Comparison of ENCODE assay signal across 9 mouse cellular contexts in the genomic region with DNA sequence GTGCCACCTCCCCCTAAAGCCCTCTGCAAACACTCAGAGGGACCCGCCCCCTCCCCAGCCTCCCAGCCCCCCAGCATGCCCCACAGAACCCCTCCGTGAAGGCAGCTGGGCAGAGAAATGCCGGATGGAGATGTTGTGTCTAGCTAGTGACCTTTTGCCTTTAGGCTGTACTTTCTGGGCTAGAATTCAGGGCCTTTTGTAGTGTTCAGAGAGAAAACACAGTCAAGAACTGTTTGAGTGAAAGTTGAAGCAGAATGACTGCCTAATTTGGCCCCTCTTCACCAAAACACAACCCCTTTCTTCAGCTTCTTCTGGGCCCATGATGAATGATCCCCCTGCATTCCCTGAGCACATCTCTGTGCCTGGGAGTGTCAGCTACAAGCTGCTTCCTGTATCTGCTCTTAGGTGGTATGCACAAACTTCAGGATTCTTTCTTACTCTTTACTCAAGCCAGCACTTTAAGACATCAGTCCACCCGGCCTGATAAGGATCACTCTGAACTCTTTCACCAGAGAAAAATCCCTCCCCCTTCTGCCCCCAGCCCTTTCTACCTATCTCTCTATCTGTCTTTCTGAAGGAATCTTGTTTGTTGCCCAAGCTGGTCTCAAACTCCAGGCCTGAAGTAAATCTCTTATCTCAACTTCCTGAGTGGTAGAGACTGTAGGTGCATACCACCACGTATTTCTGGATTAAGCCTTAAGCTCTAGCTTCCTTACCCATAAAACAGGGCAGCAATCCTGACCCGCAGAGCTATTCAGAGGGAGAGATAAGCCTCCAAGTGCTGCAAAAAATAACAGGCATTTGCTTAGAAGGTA. TPM values are rescaled to one million over a fixed set of nuclear protein-coding genes. Genes with fewer than 3 reads are reported as not detected.
DNase-seq lines count a peak whose midpoint lies in the region; ATAC-seq and TF ChIP-seq lines count a peak whose summit lies in the region.
"Had no signal": no experiment of that assay in that cellular context is flagged by ENCODE, and none has a peak within 500 bp of the region (broad histone marks: within the 10 kb centered on the region; RNA-seq: fewer than 3 reads in every experiment).

No protein-coding gene starts in this region.

- no peaks in the 10 kb centered on the region for H3K36me3 ChIP-seq in heart, embryonic 12.5 days
- no peaks in the 10 kb centered on the region; the same call in 1 of the 2 replicates for H3K36me3 ChIP-seq in ES-Bruce4 (ENCODE audit: control insufficient read depth, insufficient read depth, low read length, poor library complexity, severe bottlenecking)
- H3K36me3 ChIP-seq in embryonic facial prominence, embryonic 15.5 days, result no peaks in the 10 kb centered on the region
- H3K36me3 ChIP-seq in liver, embryonic 13.5 days, result no peaks in the 10 kb centered on the region

- no peaks in the 10 kb centered on the region for H3K9me3 ChIP-seq in heart, embryonic 12.5 days (replicated peaks)
- peaks cover 12% of the 10 kb centered on the region for H3K9me3 ChIP-seq in ES-Bruce4 (replicated peaks; ENCODE audit: control insufficient read depth, insufficient read depth, low read length, poor library complexity, severe bottlenecking)
- H3K9me3 ChIP-seq in embryonic facial prominence, embryonic 15.5 days (replicated peaks), result no peaks in the 10 kb centered on the region
- no peaks in the 10 kb centered on the region for H3K9me3 ChIP-seq in liver, embryonic 13.5 days (replicated peaks)

- peak overlapping the region; percentile 97 for H3K27ac ChIP-seq in heart, embryonic 12.5 days (ENCODE audit: poor library complexity, severe bottlenecking)
- H3K27ac ChIP-seq in ES-Bruce4 (ENCODE audit: insufficient read depth, low read length), result peak overlapping the region; percentile 98
- H3K27ac ChIP-seq in embryonic facial prominence, embryonic 15.5 days (replicated peaks), result peak overlapping the region; percentile 82
- peak overlapping the region; percentile 70 for H3K27ac ChIP-seq in liver, embryonic 13.5 days

- H3K9ac ChIP-seq in heart, embryonic 12.5 days, result peak overlapping the region; percentile 67
- peak overlapping the region; percentile 71 for H3K9ac ChIP-seq in ES-Bruce4 (ENCODE audit: low read depth, poor library complexity, severe bottlenecking)
- H3K9ac ChIP-seq in embryonic facial prominence, embryonic 15.5 days, result 0 out of 2 replicates have a peak overlapping the region, but pooled peaks have one; percentile 2
- H3K9ac ChIP-seq in liver, embryonic 13.5 days, result 0 out of 2 replicates have a peak overlapping the region, but pooled peaks have one; percentile 26

- TF ChIP-seq POLR2A in ES-Bruce4 (IDR thresholded peaks at IDR 0.05; ENCODE audit: insufficient read depth, low read length), result no peak

- no peak for TF ChIP-seq CTCF in ES-Bruce4 (IDR thresholded peaks at IDR 0.05; ENCODE audit: low read depth, low read length)

- H3K4me3 ChIP-seq in heart, embryonic 12.5 days, result no peak overlapping the region
- H3K4me3 ChIP-seq in ES-Bruce4 (ENCODE audit: low read depth, low read length), result no peak overlapping the region
- no peak overlapping the region for H3K4me3 ChIP-seq in embryonic facial prominence, embryonic 15.5 days (replicated peaks)
- H3K4me3 ChIP-seq in liver, embryonic 13.5 days (replicated peaks), result no peak overlapping the region

- 2% methylated on average over 6 of the region's 6 CpGs for WGBS in heart, embryonic 12.5 days
- WGBS in embryonic facial prominence, embryonic 15.5 days, result 15% methylated on average over 6 of the region's 6 CpGs
- 16% methylated on average over 6 of the region's 6 CpGs for WGBS in liver, embryonic 13.5 days (ENCODE audit: insufficient replicate concordance)

- H3K4me2 ChIP-seq in heart, embryonic 12.5 days, result 0 out of 2 replicates have a peak overlapping the region, but pooled peaks have one; percentile 10
- no peak overlapping the region for H3K4me2 ChIP-seq in embryonic facial prominence, embryonic 15.5 days (replicated peaks)
- no peak overlapping the region for H3K4me2 ChIP-seq in liver, embryonic 13.5 days

- no peaks in the 10 kb centered on the region for H3K27me3 ChIP-seq in heart, embryonic 12.5 days (replicated peaks)
- H3K27me3 ChIP-seq in ES-Bruce4 (ENCODE audit: control insufficient read depth, insufficient read depth, low read length, poor library complexity, severe bottlenecking), result no peaks in the 10 kb centered on the region
- H3K27me3 ChIP-seq in embryonic facial prominence, embryonic 15.5 days, result no peaks in the 10 kb centered on the region
- H3K27me3 ChIP-seq in liver, embryonic 13.5 days, result peaks cover 37% of the 10 kb centered on the region

- 0 out of 2 replicates have a peak, but pooled peaks have one; percentile 20 for ATAC-seq in heart, embryonic 12.5 days (ENCODE audit: insufficient number of reproducible peaks, low FRiP score)
- no peak for ATAC-seq in embryonic facial prominence, embryonic 15.5 days (ENCODE audit: insufficient number of reproducible peaks, low FRiP score, low TSS enrichment, low read depth)
- no peak for ATAC-seq in liver, embryonic 13.5 days (ENCODE audit: low read depth)
- no peak for ATAC-seq in inflammation-experienced regulatory T-cells, adult 6 months
- ATAC-seq in megakaryocyte, adult 5-6 weeks (ENCODE audit: poor library complexity, severe bottlenecking), result no peak

- TF ChIP-seq EP300 in ES-Bruce4 (IDR thresholded peaks at IDR 0.05; ENCODE audit: insufficient read depth, low read depth, low read length), result no peak

- intact Hi-C loops in heart, postnatal 36 days (cut with DNase I), result no loop called here

- H3K4me1 ChIP-seq in heart, embryonic 12.5 days (replicated peaks), result peaks cover 76% of the 10 kb centered on the region
- H3K4me1 ChIP-seq in ES-Bruce4 (ENCODE audit: control insufficient read depth, insufficient read depth, low read length), result peaks cover 8% of the 10 kb centered on the region
- peaks cover 51% of the 10 kb centered on the region for H3K4me1 ChIP-seq in embryonic facial prominence, embryonic 15.5 days
- H3K4me1 ChIP-seq in liver, embryonic 13.5 days (replicated peaks), result peaks cover 80% of the 10 kb centered on the region

- no peak for DNase-seq in heart, postnatal 36 days
- DNase-seq in liver, embryonic 13.5 days, result no peak
- no peak for DNase-seq in urinary bladder, postnatal 4 days (ENCODE audit: low spot score in 2 of 2)
- DNase-seq: gastrocnemius, postnatal 10 days had no signal

RNA-seq across cellular contexts. Expression of gene Fignl1, which starts 23.4 kb away (rescaled TPM):
- polyA plus RNA-seq in heart, embryonic 12.5 days (2016; fragmentation: Nextera tagmentation; extraction: Ambion mirVana), result 76.7 and 77.8 TPM in 2 replicates
- total RNA-seq in heart, postnatal 36 days (2021), result 1 to 10 TPM in 1 of 2 experiments, under 1 TPM in 1; 0.81 to 1.8 TPM
- 89.3 and 93.2 TPM in 2 replicates for polyA plus RNA-seq in ES-Bruce4 (2011; ENCODE audit: insufficient read depth, insufficient read length, low read depth, missing spikeins)
- polyA plus RNA-seq in embryonic facial prominence, embryonic 15.5 days (2015; fragmentation: Nextera tagmentation; extraction: Ambion mirVana), result 43.1 and 45.2 TPM in 2 replicates
- 107 and 133 TPM in 2 replicates for polyA plus RNA-seq in liver, embryonic 13.5 days (2015; fragmentation: Nextera tagmentation; extraction: Ambion mirVana)
- polyA plus RNA-seq in inflammation-experienced regulatory T-cells, adult 6 months (2017; shearing (Covaris generic)), result 10 to 100 TPM in 2 of 3 experiments, 1 to 10 TPM in 1; 8.4 to 75.9 (median 10.4) TPM
- total RNA-seq in megakaryocyte, adult 5-6 weeks (2015), result 45.4 and 46.4 TPM in 2 replicates
- total RNA-seq in megakaryocyte, adult 5-6 weeks (2017), result 64.2 and 65.6 TPM in 2 replicates

Comparison
In these comparisons a context has a peak if more than half of its experiments do, and no peak if none do; other contexts are left out.
1. H3K9ac ChIP-seq: peak in every context shown above with its lines; median percentile 71 in ES-Bruce4; 67 in heart, embryonic 12.5 days; 26 in liver, embryonic 13.5 days; 2 in embryonic facial prominence, embryonic 15.5 days.